Mouse (Mus musculus): ENCODE measurements at regions not wholly inside any gene's neighbourhood (a gene's known extent, or its start where the extent isn't known, plus 50 kb on each side); places are given as distances from the start of the nearest gene placed in this dataset.
A peak's percentile ranks its signal among the peaks of the same experiment; 100 is the strongest.

DNA sequence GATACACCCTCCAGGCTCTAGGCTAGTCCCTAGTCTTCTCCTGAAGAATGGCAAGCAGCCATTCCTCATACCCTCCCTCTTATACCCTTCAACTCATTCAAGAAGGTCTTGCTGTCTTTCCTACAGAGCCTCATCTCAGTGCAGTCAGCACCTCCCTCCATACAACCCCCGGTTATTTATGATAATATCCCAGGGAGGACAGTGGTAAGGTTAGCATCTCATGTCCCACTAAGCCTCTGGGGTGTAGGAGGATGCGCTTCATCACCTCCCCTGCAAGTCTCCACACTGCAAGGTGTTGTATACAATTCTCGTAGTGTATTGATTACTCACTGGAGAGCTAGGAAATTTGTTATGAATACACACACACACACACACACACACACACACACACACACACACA, 80.2 kb upstream of the Shisa6 start:
- DNase-seq, result no peak

DNA sequence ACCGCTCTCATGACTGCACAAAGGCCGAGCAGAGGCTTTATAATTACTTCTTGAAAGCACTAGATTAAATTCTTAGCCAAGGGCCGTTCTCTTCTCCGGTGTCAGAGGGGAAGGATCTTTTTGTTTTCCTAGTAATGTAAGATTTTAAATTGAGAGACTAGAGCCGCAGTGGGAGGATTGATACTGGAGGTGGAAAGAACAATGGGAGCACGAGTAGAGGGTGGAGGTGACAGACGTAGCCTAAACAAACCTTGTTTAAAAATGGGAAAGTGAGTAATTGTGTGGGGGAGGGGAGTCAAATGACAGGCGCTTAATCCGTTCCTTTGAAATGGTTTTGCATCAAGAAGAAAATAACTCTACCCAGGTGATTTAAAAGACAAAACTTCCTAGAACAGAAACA, 80.9 kb upstream of the Shisa6 start:
- DNase-seq, result no peak

DNA sequence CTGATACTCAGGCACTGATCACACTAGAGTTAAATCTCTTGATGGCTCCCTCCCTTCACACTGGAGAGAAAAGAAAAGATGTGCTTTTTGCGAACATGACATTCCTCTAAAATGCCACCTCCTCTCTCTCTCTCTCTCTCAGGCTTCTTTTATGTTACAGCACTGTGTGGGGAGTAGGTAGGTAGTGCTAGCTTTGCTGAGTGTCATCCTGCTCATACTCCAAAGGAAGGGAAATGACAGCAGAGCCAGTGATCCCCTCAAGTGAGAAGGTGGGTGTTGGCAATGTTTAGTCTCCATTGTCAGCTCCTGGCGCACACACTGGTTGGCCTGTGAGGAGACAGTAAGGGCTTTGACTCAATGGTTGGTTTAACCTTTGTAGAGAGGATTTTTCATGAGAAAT, 84.0 kb upstream of the Shisa6 start:
- no peak for DNase-seq

DNA sequence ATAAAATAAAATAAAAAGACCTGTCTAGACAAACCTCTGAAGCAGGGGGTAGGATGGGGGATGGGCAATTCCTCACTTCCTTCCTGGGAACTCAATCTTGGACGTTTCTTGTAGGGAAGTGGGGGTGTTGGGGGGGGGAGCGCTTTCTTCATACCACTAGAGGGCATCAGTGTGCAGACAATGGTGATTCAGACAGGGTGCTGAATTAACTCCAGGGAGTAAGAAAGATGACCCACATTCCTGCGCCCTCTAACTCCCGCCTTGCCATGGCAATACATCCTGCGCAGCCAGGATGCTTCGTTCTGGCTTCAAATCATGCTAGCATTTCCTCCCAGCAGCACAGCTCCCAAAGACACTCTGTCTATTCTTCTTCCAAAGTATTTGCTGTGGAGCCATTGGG, 87.4 kb upstream of the Shisa6 start:
- DNase-seq, result peak; percentile 23

DNA sequence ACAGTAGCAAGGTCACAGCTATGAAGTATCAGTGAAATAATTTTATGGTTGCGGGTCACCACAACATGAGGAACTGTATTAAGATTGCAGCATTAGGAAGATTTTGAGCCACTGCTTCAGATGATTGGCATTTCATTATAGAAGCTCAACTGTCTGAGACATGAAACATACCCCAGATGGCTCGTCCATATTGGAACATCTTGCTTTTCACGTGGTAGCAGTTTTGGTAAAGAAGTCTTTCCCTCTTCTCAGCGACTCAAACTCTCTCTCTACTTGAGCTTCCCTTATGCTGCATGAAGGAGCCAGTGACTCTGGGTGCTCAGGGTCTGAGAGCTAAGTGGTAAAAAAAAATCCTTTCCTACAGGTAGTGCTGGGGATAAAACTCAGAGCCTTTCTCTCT, 99.7 kb upstream of the Shisa6 start:
- no peak for DNase-seq

DNA sequence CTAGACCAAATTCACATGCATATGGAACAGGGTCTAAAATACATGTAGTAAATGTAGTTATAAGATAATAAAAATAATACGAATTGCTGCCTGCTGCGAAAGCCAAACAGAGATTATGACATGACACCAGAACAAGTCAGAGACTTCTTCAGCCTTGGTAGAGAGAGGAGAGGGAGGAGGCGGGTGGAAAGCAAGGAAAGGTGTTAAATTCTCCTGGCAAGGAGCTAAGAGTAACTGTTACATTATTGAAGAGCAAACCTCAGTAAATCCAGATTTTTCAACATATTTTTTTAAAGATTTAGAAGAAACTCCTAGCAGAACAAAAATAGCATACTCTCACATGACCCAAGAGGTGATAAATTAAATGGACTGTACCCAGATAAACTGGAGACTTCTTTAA, 131.0 kb upstream of the Shisa6 start:
- DNase-seq, result no peak

DNA sequence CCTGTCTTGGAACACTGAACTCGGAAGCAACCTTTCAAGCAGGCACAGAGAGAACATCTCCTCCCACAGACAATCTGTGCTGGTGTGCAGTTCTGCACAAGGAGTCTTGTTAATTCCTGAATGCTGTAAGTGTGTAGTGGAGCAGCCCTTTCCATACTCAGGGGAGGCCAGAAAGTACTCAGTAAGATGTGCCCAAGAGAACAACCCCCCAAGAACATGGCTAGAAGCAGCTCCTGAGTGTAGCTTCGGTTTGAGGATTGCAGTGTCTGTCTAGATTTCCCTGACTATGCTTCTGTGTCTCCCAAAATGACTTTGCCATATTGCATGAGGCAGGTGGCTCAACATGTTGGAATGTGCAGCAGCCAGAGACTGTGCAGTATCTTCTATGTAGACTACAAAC, 148.8 kb upstream of the Shisa6 start:
- DNase-seq, result no peak

DNA sequence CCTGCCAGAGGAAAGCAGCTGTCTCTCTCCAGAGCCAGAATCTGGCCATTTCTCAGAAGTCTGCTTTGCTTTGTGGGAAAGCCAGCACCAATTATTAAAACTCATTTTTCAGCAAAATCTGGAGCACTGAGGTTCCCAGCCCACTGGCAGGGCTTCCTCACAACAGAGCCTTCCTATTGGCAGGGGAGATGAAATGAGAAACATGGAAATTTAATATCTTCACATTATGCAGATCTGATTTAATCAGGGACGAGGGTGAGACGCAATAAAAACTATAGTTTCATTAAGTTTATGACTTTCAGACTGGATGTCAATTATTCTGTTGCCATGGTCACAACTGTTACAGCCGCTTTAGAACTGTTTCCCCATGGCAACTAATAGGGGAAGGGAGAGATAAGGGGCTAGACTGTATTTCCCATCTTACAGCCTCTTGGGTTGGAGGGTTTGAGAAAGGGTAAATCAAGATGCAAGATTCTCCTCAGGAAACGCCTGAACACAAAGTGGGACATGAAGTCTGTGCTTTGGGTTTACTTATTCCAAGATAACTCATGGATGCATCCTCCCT, 154.4 kb upstream of the Shisa6 start:
- DNase-seq, result no peak

DNA sequence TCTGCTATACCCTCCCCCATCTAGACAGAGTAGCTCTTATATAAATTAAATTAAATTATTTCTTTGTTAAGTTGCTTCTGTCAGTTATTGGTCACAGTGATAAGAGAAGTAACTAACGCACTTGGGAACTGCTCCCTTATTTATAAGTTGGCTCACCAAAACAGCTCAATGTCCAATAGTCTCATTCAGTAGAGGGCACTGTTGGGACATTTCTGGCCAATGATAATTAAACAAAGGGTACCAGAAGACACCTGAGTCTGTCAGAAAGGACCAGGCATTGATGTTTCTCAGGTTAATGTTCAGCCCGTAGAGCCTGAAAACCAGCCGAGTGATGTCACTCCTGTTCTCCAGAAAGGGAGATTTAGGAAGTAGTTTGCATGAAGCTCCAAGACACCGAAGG, 156.1 kb upstream of the Shisa6 start:
- no peak for DNase-seq

DNA sequence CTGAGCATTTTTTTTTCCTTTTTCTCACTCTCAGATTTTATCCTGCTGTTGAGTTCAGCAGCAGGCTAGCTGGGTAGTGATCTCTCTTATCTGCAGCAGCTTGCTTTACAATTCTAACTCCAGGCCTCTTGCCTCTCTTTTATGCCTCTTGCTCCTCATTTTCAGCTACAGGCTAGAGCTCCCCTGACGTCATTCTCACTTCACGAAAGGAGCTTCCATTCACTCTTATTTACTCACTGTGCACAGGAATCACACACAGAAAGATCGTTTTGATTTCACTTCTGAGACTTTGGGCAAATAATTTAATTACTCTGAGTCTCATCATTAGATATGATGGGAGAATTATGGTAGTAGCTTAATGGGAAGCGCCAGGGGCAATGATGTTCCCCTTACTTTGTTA, 158.4 kb upstream of the Shisa6 start:
- DNase-seq, result no peak

DNA sequence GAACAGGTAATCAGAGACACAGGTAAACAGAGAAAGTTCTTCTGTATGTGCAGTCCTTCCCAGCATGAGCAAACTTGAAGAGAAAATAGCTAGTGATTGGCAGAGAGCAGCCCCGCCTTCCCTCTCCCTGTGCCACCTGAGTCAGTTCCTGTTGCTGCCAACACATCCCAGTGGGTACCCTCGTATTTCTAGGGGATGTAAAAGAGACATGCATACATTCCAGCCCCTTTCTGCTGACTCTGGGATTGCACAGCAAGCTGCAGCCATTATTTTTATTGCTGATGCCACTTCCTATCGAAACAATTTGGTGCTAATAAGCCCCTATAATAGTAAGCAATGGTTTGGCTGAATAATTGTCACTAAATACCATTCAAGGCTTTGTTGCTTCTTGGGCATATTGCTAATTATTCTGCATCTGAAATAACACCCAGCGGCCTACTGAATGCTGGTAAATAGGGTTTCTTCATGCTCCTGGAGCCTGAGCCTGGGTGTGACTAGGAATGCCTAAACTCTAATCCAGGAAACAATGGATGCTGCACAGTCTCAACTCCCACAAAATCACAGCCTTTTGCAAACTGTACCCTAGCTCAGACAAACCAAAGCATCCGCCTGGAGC, 169.0 kb upstream of the Shisa6 start:
- no peak for DNase-seq

DNA sequence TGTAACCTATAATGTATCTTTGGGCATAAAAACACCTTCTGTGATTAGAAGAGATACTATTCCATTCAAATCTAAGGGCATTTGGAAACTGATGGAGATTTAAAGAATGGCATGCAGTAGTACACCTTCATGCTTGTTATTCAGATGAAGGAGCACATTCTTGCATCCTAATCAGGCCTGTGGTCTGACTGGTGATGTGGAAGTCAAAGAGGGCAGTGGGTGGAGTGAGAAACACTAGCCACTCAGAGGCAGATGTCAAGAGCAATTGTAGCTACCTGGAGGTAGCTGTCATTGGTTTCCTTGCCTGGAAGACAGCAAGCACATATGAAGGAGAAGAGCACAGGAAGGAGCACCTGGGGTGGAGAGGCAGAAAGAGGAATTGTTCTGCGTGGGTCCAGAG, 171.0 kb upstream of the Shisa6 start:
- DNase-seq, result no peak

DNA sequence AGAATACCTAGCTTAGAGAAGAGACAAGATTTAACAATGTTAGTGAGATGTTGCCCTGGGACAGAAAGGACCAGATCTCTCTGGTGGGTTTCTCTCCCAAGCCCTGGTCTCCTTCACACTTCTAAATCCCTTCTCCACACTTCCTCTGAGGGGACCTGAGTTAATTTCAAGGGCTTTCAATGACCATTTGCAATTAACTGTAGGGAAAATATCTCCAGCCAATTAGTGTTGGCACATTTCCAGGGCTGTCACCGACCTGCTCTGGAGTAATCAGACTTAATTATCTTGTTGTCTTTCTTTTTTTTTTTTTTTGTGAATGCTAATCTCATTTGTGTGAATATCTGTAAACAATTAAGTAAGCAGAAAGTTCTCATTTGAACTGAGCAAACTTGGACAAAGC, 166.3 kb upstream of the Pirt start:
- DNase-seq, result no peak

DNA sequence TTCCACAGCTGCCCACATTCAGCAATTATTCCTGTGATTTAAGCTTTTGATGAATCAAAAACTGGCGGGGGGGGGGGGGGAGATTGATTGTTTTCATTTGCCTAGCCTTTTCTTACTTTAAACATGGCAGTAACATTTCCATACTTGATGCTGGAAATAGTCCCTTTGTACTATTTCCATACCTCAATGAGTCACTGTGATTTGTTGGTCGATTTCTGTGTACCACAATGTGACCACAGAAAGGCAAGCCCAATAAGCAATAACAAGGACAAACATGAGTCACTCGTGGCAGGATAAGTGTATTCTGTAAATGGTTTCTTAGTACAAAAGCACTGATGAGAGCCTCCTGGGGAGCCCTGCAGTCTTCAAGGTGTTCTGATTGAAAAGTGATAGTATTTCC, 121.8 kb upstream of the Pirt start:
- DNase-seq, result no peak

DNA sequence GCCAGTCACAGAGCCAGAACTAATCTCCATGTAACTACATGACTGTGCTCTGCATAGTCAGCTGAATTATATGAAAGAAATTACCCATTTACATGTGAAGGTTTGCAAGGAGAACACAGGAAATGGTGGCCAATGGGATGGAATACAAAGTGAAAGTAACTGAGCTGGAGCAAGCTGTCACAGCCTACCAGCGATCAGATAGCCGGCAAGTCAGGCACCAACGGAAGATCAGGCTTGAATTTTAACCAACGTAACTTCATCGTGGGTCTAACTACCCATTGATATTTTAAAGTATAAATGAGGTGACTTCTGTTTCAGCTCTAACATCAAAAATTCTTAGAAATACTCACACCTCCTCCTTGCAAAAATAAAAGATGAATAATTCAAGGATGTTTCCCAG, 104.9 kb upstream of the Pirt start:
- DNase-seq, result no peak

DNA sequence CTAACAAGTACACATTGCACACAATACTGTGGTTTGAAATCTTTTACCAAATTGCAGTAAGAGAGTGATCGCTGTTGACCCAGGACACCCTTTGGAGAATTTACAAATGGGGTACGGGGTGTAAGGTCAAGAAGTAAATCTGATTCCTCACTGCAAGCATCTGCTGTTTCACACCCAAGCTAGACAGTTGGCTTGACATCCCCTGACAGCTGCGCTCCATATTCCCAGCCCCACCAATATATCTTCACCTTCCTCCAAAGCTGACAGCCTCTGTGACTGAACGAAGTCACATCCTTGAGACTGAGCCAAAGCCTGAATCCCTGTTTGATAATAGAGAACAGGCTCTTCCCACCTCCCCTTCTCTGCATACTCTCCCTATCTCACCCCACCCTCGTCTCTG, 98.5 kb upstream of the Pirt start:
- no peak for DNase-seq

DNA sequence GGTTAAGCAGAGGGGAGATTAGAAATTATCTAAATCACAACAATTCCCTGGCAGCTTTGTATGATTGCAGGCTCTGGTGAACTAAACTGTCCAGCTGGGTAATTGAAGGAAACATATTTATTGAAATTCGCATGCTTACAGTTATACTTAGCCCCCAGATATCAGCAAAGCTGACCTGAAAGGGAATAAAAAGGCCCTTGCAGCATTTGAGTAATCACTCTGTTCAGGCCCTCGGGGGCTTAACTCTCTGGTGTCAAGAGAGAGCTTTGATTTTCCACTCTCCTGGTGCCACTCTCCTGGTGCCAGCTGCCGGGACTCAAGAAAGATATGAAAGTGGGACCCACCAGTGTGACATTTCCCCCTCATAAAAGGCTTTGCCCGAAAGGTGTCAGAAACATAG, 98.0 kb upstream of the Pirt start:
- DNase-seq, result no peak

DNA sequence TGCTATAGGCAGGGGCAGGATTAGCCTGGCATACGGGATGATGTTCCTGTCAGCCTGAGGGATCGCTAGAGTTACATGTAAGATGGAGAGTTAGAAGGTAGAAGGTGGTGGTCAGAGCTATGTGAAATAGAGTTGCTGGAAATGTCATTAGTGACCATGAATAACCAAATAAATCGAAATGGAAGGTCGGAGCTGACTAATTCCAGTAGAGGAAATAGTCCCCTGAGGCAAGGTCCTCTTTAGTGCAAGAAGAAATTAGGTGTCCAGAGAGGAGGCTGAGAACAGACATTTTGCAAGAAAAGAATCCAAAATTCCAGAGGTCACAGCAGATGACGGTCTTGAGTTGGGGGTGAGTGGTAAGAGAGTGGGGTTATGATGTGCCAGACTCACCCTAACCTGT, 75.9 kb upstream of the Pirt start:
- no peak for DNase-seq

DNA sequence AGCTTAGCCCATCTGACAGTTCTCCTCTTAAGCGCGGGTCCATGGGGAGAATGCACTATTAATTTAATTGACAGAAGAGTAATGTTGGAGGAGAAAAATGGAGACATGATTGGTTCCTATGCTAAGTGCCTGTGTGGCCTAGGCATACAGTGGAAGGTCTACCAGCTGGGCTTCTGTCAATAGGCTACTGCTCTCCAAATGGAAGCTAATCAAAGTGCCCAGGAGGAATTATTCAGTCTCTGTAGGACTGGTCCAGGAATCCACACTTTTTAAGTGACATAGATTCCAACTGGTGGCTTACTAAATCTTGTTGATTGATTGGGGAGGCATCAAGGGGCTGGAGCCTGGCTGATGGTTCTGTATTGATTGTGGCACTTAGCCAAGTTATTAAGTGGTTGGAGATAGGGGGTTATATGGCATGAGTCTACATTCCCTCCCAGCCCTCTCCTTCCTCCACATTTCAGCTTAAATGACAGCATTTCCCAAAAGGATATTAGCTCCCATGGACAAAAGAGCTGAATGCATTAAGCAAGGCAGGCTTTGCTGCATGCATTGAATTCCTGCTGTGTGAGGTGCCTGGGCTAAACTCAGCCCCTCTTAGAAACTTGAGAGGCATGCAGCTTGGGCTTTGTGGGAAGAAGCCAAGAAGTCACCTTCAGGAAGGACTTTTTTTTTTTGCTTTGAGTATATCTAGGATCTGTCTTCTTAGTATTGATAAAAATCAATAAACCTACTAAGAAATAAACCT, 75.0 kb upstream of the Pirt start:
- no peak for DNase-seq

DNA sequence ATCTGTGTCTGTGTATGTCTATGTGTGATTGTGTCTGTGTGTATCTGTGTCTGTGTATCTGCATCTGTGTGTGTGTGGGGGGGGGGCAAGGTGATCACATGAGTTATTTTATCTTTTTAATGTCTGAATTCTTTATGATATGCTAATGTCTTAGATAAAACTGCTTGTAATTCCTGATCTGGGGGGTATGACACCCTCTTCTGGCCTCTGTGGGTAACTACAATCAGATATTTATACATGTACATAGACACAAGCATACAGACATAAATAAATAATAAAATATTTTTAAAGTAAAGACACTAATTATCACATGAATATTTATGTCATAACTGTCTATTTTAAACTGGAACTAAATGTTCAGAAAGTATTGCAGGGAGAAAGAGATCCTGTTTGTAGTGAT, 66.5 kb upstream of the Pirt start:
- no peak for DNase-seq

DNA sequence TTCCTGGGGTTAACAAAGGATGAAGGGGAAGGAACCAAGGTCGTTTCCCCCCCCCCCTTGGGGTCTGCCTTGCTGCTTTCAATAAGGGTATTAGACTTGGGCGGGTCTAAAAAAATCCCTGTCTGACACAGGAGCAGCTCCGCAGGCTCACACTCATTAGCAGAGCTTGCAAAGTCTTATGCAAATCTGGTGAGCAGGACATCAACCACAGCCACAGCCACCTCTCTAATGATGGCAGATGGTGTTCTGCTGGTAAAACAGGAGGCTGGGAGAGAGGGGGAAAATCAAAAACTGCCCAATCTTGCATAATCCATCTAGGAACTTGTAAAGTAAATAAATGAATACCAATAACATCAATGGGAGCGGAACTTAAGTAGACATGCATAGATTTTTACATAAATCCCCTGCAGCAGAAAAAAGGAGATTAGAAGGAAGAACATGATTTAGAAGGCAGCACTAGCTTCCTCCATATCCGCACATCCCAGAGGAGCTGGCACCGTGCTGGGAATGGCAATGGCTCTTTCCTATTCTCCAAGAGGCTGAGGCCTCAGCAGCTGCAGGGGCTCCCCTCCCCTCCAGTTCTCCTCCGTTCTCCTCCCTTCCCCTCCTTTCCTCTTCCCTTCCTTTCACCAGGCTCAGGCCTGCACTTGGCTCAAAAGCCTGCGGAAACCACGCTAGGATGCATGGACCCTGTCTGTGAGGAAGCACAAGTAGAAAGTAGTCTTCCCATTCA, 65.6 kb upstream of the Pirt start:
- DNase-seq, result no peak
